Mouse (Mus musculus): ENCODE measurements around the gene Wdfy1. TPM values are rescaled to one million over a fixed set of nuclear protein-coding genes. Genes with fewer than 3 reads are reported as not detected.

The Wdfy1 gene
- total and polyA plus RNA-seq, 2 experiments from 2014 or later: 73.6 to 77.7 TPM

GRCm38 (mm10) chr1:79687254-79687653, 88.7 kb downstream of the Wdfy1 start:
- DNase-seq (ENCODE audit: low spot score) (no peak), ATAC-seq (no peak)
- Histone ChIP-seq H3K9me3 (ENCODE audit: low read length) (no peaks in the 10 kb centered on the region), H3K4me2 (ENCODE audit: low read depth, low read length) (no peak overlapping the region), H3K4me3 (ENCODE audit: low read length) (no peak overlapping the region), H3K9ac (replicated peaks; ENCODE audit: low read length) (no peak overlapping the region), H3K27me3 (ENCODE audit: insufficient read depth, low read length) (no peaks in the 10 kb centered on the region), H3K36me3 (ENCODE audit: insufficient read depth, low read length) (no peaks in the 10 kb centered on the region), H3K27ac (no peak overlapping the region), H3K4me1 (ENCODE audit: insufficient read depth, low read length) (no peaks in the 10 kb centered on the region)
- no peak for TF ChIP-seq CTCF (IDR thresholded peaks at IDR 0.05; ENCODE audit: low read depth)
- 86% methylated on average over 1 of the region's 1 CpGs for WGBS

- Histone ChIP-seq H3K27ac (no peak overlapping the region), H3K9me3 (ENCODE audit: low read length) (no peaks in the 10 kb centered on the region), H3K4me3 (ENCODE audit: low read length) (no peak overlapping the region), H3K9ac (replicated peaks; ENCODE audit: low read length) (no peak overlapping the region), H3K4me2 (ENCODE audit: low read depth, low read length) (no peak overlapping the region), H3K36me3 (ENCODE audit: insufficient read depth, low read length) (no peaks in the 10 kb centered on the region), H3K4me1 (ENCODE audit: insufficient read depth, low read length) (no peaks in the 10 kb centered on the region), H3K27me3 (ENCODE audit: insufficient read depth, low read length) (no peaks in the 10 kb centered on the region)
- no peak for TF ChIP-seq CTCF (IDR thresholded peaks at IDR 0.05; ENCODE audit: low read depth)
- DNase-seq (ENCODE audit: low spot score): no peak
- no peak for ATAC-seq
These were observed 91.9 kb downstream of the Wdfy1 start for GRCm38 (mm10) chr1:79684027-79684426.

DNA sequence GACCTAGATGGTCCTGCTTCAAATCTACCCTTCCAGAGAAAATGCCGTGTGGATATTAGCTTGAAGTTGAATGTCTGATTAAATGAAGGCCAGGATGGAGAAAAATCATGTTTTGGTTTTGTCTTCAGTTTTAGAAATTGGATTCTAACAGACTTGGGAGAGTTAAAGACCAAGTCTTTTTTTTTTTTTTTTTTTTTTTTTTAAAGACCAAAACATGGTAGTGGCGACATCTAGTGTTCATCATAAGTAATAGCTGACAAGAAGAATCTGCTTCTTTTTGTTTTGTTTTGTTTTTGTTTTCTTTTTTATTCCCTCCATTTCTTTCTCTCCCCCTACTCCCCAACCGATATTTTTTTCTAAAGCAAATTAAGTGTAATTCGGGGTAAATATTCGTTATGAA, 93.0 kb downstream of the Wdfy1 start:
- 11% methylated on average over 5 of the region's 5 CpGs for WGBS
- Histone ChIP-seq H3K9me3 (ENCODE audit: low read length) (no peaks in the 10 kb centered on the region), H3K4me3 (ENCODE audit: low read length) (no peak overlapping the region), H3K36me3 (ENCODE audit: insufficient read depth, low read length) (no peaks in the 10 kb centered on the region), H3K9ac (replicated peaks; ENCODE audit: low read length) (no peak overlapping the region), H3K4me1 (ENCODE audit: insufficient read depth, low read length) (no peaks in the 10 kb centered on the region), H3K4me2 (ENCODE audit: low read depth, low read length) (no peak overlapping the region), H3K27me3 (ENCODE audit: insufficient read depth, low read length) (no peaks in the 10 kb centered on the region), H3K27ac (no peak overlapping the region)
- DNase-seq (ENCODE audit: low spot score) (peak; percentile 49), ATAC-seq (no peak)
- peak; percentile 60 for TF ChIP-seq CTCF (IDR thresholded peaks at IDR 0.05; ENCODE audit: low read depth)

DNA sequence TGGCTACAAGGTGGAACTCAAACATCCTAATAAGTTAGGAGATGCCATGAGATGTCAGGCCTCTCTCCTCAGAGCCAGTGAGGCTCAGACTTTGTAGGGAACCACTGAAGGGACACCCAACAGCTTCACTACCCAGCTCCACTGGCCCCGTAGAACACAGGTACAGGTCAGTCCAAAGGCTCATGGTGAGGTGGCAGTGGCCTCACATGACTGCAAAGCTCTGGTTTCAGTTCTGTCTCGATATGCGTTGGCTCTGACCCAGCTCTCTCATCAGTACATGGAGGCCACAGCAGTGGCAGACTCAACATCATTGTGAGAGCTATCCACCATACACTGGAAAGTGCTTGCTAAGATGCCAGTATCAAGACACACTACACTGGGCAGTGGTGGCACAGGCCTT, 95.2 kb downstream of the Wdfy1 start:
- WGBS: 88% methylated on average over 3 of the region's 3 CpGs
- DNase-seq (ENCODE audit: low spot score) (no peak), ATAC-seq (no peak)
- Histone ChIP-seq H3K27ac (no peak overlapping the region), H3K4me1 (ENCODE audit: insufficient read depth, low read length) (no peaks in the 10 kb centered on the region), H3K27me3 (ENCODE audit: insufficient read depth, low read length) (no peaks in the 10 kb centered on the region), H3K36me3 (ENCODE audit: insufficient read depth, low read length) (no peaks in the 10 kb centered on the region), H3K9me3 (ENCODE audit: low read length) (no peaks in the 10 kb centered on the region), H3K4me3 (ENCODE audit: low read length) (no peak overlapping the region), H3K9ac (replicated peaks; ENCODE audit: low read length) (no peak overlapping the region), H3K4me2 (ENCODE audit: low read depth, low read length) (no peak overlapping the region)
- TF ChIP-seq CTCF (IDR thresholded peaks at IDR 0.05; ENCODE audit: low read depth): no peak

GRCm38 (mm10) chr1:79678117-79678684, 97.7 kb downstream of the Wdfy1 start:
- H3K9ac ChIP-seq (replicated peaks; ENCODE audit: low read length): no peak overlapping the region
- no peak for ATAC-seq
- no peak for DNase-seq (ENCODE audit: low spot score)
- no peaks in the 10 kb centered on the region for H3K36me3 ChIP-seq (ENCODE audit: insufficient read depth, low read length)
- 74% methylated on average over 8 of the region's 8 CpGs for WGBS
- H3K9me3 ChIP-seq (ENCODE audit: low read length): no peaks in the 10 kb centered on the region
- no peak overlapping the region for H3K4me2 ChIP-seq (ENCODE audit: low read depth, low read length)
- H3K27me3 ChIP-seq (ENCODE audit: insufficient read depth, low read length): no peaks in the 10 kb centered on the region
- no peak for TF ChIP-seq CTCF (IDR thresholded peaks at IDR 0.05; ENCODE audit: low read depth)
- H3K4me1 ChIP-seq (ENCODE audit: insufficient read depth, low read length): no peaks in the 10 kb centered on the region
- H3K27ac ChIP-seq: no peak overlapping the region
- no peak overlapping the region for H3K4me3 ChIP-seq (ENCODE audit: low read length)

GRCm38 (mm10) chr1:79675716-79676115, 100.2 kb downstream of the Wdfy1 start:
- Histone ChIP-seq H3K27ac (no peak overlapping the region), H3K36me3 (ENCODE audit: insufficient read depth, low read length) (no peaks in the 10 kb centered on the region), H3K4me2 (ENCODE audit: low read depth, low read length) (no peak overlapping the region), H3K9ac (replicated peaks; ENCODE audit: low read length) (no peak overlapping the region), H3K4me3 (ENCODE audit: low read length) (no peak overlapping the region), H3K27me3 (ENCODE audit: insufficient read depth, low read length) (no peaks in the 10 kb centered on the region), H3K4me1 (ENCODE audit: insufficient read depth, low read length) (no peaks in the 10 kb centered on the region), H3K9me3 (ENCODE audit: low read length) (no peaks in the 10 kb centered on the region)
- ATAC-seq: no peak
- 74% methylated on average over 4 of the region's 4 CpGs for WGBS
- DNase-seq (ENCODE audit: low spot score): no peak
- TF ChIP-seq CTCF (IDR thresholded peaks at IDR 0.05; ENCODE audit: low read depth): no peak

DNA sequence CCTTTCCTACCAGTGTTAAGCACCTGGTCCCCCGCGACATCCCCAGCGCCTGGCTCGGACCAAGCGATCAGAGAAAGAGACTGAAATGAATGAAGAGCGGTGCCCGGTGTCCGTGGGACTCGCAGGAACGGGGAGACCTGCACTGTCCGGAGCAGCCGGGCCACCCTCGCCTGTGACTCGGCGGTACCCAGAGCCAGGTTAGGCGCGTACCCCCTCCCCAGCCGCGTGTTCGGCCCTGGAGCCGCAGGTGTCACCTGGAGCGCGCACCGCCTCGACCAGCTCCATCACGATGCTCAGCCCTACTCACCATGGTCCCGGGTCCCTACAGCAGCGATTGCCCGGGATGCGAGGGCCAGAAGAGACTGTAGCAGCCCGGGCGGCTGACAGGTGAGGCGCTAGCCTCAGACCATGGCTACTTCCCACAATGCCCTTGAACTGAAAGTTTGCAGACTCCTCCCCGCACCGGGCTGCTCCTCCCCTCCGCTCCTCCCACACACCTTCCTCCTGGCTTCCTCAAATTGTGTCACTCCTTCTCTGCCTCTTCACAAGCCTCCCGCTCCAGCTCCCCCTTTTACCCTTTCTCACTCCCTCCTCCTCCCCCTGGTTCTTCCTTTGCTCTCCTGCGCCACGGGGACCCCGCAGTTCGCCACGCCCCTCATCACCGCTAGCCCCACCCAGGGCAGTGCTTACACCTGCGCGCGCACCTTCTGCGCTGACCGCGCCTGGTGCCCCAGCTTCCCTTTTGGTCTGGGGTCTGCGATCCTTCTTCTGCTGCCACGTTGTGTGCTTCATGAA, 104.2 kb downstream of the Wdfy1 start, which contains the start of gene Ap1s3:
Ap1s3 (minus strand) TSS at position 430 of the 795 bp plus-strand sequence.
- ATAC-seq: peak; percentile 92
- H3K27ac ChIP-seq: no peak within 1 kb of the TSS
- H3K36me3 ChIP-seq (ENCODE audit: insufficient read depth, low read length): no peaks in the 10 kb centered on the region
- peak within 1 kb of the TSS; percentile 60 for H3K4me3 ChIP-seq (ENCODE audit: low read length)
- H3K9ac ChIP-seq (replicated peaks; ENCODE audit: low read length): peak within 1 kb of the TSS; percentile 31; the same call in 1 of the 2 replicates
- under 1% methylated on average over 51 of the region's 51 CpGs for WGBS
- H3K9me3 ChIP-seq (ENCODE audit: low read length): no peaks in the 10 kb centered on the region
- peak; percentile 60 for DNase-seq (ENCODE audit: low spot score)
- H3K27me3 ChIP-seq (ENCODE audit: insufficient read depth, low read length): no peaks in the 10 kb centered on the region
- H3K4me1 ChIP-seq (ENCODE audit: insufficient read depth, low read length): no peaks in the 10 kb centered on the region
- no peak for TF ChIP-seq CTCF (IDR thresholded peaks at IDR 0.05; ENCODE audit: low read depth)
- peak within 1 kb of the TSS; percentile 88 for H3K4me2 ChIP-seq (ENCODE audit: low read depth, low read length)

All from hindbrain, postnatal 0 days (tissue).